Mouse (Mus musculus): Measurements from ENCODE around the gene Btbd35f21. TPM values are rescaled to one million over a fixed set of nuclear protein-coding genes. Genes with fewer than 3 reads are reported as not detected.
"Not testable (repeated sequence)": the region's sequence is repeated elsewhere in the genome, so short reads cannot be mapped to it uniquely, and the experiment has no call there.

The Btbd35f21 gene
- polyA plus RNA-seq (2015; fragmentation: Nextera tagmentation; extraction: Ambion mirVana): not detected in 2 replicates

- H3K36me3 ChIP-seq: not testable (repeated sequence)
- no CpG with 5 or more reads among the region's 2 CpGs for WGBS
These were observed at the start of gene Btbd35f21 for GRCm38 (mm10) chrX:32725809-32726208. Btbd35f21 (plus strand) TSS chrX:32726109.

More at GRCm38 (mm10) chrX:32725809-32726208, at the start of gene Btbd35f21:
- H3K4me2 ChIP-seq (replicated peaks); ATAC-seq (replicated peaks); H3K27me3 ChIP-seq; H3K9ac ChIP-seq (replicated peaks); H3K4me1 ChIP-seq; H3K27ac ChIP-seq (replicated peaks); H3K9me3 ChIP-seq; H3K4me3 ChIP-seq: not testable (repeated sequence)

Other genes with a start within 250 kb of the Btbd35f21 start
- gene Btbd35f1, start 166.1 kb upstream of the Btbd35f21 start, polyA plus RNA-seq (2015; fragmentation: Nextera tagmentation; extraction: Ambion mirVana): not detected in 2 replicates
- not detected in 2 replicates for gene Gm5926, start 75.4 kb upstream of the Btbd35f21 start, polyA plus RNA-seq (2015; fragmentation: Nextera tagmentation; extraction: Ambion mirVana)
- gene Btbd35f30, start 168.5 kb downstream of the Btbd35f21 start, polyA plus RNA-seq (2015; fragmentation: Nextera tagmentation; extraction: Ambion mirVana): not detected in 2 replicates
- gene Gm21789, start 215.7 kb downstream of the Btbd35f21 start, polyA plus RNA-seq (2015; fragmentation: Nextera tagmentation; extraction: Ambion mirVana): not detected in 2 replicates
- gene Btbd35f5, start 247.8 kb downstream of the Btbd35f21 start, polyA plus RNA-seq (2015; fragmentation: Nextera tagmentation; extraction: Ambion mirVana): not detected in 2 replicates